Mouse (Mus musculus): Measurements from ENCODE around the gene Ctnnbl1. TPM values are rescaled to one million over a fixed set of nuclear protein-coding genes. Genes with fewer than 3 reads are reported as not detected.

Ctnnbl1 gene
- polyA plus RNA-seq, 1 experiment from 2014 or later, result 62.7 TPM

DNA sequence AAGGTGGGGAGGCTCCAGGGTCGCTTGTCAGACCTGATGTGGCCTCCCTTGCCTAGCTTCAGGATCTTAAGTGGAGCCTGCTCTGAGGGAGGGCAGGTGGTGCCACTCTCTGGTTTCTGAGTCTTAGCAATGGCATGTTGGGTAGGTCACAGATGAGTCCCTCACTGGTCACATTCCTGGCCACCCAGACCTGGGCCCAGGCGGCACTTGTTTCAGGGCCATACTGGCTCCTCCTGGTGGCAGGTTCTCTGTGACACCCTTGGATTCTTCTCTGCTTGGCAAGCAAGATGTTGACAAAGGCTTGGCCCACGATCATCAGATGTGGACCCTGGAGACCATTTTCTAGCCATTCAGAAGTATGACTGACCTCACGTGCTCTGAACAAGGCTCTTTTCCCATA is 195.5 kb downstream of the Ctnnbl1 start:
- WGBS, result 80% methylated on average over 4 of the region's 4 CpGs
- no peak overlapping the region for H3K9ac ChIP-seq (ENCODE audit: low read depth, low read length)
- H3K36me3 ChIP-seq (ENCODE audit: control insufficient read depth, insufficient read depth, low read length), result peaks cover 9% of the 10 kb centered on the region; the same call in 1 of the 2 replicates

DNA sequence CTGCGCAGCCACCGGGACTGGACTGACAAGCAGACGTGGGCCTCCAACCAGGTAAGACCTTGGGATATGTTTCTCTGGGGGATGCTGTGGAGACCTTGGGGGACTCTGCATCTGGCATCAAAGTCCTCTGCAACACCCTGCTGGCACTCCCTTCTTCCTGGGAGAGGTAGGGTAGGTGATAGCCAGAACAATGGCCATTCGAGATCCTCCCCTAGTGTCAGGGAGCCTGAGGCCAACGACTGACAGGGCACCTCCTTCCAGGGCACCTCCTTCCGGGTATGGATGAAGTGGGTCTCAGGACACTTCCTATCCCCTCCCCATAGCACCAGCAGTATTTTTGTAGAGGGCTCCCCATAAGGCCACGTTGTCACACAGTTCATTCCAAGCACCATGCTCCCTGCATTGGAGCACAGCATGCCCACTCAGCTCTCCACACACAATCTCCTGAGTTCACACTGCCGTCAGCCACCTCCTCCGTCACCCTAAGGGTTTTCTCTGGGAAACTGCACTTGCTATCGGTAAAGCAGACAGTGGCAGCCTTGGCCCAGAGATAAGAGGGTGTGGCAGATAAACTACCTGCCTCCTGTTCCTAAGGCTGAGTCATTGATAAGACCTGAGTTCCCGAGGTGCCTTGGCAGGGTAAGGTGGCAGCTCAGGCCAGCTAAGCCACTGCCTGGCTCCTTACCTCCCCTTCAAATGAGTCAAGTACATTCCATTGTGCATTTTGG is 198.4 kb downstream of the Ctnnbl1 start:
- Histone ChIP-seq H3K27ac (ENCODE audit: low read length) (no peak overlapping the region), H3K27me3 (ENCODE audit: control insufficient read depth, insufficient read depth, low read depth, low read length) (no peaks in the 10 kb centered on the region), H3K4me1 (ENCODE audit: control insufficient read depth, insufficient read depth, low read length) (peaks cover 8% of the 10 kb centered on the region; the same call in 1 of the 2 replicates), H3K9me3 (replicated peaks; ENCODE audit: control insufficient read depth, low read length, poor library complexity, severe bottlenecking) (no peaks in the 10 kb centered on the region), H3K9ac (ENCODE audit: low read depth, low read length) (no peak overlapping the region), H3K4me3 (ENCODE audit: low read depth, low read length) (no peak overlapping the region), H3K4me2 (ENCODE audit: low read length) (no peak overlapping the region), H3K36me3 (ENCODE audit: control insufficient read depth, insufficient read depth, low read length) (peaks cover 9% of the 10 kb centered on the region; the same call in 1 of the 2 replicates)
- no peak for ATAC-seq
- 76% methylated on average over 11 of the region's 11 CpGs for WGBS

More for the DNA sequence above, 195.5 kb downstream of the Ctnnbl1 start:
- Histone ChIP-seq H3K27me3 (ENCODE audit: control insufficient read depth, insufficient read depth, low read depth, low read length) (no peaks in the 10 kb centered on the region), H3K4me2 (ENCODE audit: low read length) (no peak overlapping the region), H3K4me1 (ENCODE audit: control insufficient read depth, insufficient read depth, low read length) (peaks cover 24% of the 10 kb centered on the region), H3K9me3 (replicated peaks; ENCODE audit: control insufficient read depth, low read length, poor library complexity, severe bottlenecking) (no peaks in the 10 kb centered on the region), H3K4me3 (ENCODE audit: low read depth, low read length) (no peak overlapping the region), H3K27ac (ENCODE audit: low read length) (no peak overlapping the region)
- ATAC-seq, result no peak

DNA sequence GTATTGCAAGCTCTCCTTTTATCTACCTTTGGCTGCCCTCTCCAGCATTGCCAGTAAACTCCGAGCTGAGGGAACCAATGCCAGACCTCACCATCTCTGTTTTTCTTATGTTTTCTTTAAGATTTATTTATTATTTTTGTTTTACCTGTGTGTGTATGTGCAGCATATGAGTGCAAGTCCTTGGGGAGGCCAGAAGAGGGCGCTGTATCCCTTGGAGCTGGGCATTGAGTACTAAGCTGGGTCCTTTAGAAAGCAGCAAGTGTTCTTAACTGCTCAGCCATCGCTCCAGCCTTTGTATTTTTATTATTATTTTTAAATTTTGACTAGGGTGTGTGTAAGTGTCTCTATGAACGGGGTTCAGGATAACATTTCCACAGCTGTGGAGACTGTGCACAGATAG is 199.5 kb downstream of the Ctnnbl1 start:
- no peak overlapping the region for H3K9ac ChIP-seq (ENCODE audit: low read depth, low read length)
- no peaks in the 10 kb centered on the region for H3K27me3 ChIP-seq (ENCODE audit: control insufficient read depth, insufficient read depth, low read depth, low read length)
- no peak overlapping the region for H3K4me2 ChIP-seq (ENCODE audit: low read length)
- no peak overlapping the region for H3K27ac ChIP-seq (ENCODE audit: low read length)
- H3K9me3 ChIP-seq (replicated peaks; ENCODE audit: control insufficient read depth, low read length, poor library complexity, severe bottlenecking), result no peaks in the 10 kb centered on the region
- H3K4me1 ChIP-seq (ENCODE audit: control insufficient read depth, insufficient read depth, low read length), result peaks cover 14% of the 10 kb centered on the region; the same call in 1 of the 2 replicates
- H3K4me3 ChIP-seq (ENCODE audit: low read depth, low read length), result no peak overlapping the region
- no peak for ATAC-seq
- peaks cover 9% of the 10 kb centered on the region; the same call in 1 of the 2 replicates for H3K36me3 ChIP-seq (ENCODE audit: control insufficient read depth, insufficient read depth, low read length)
- 77% methylated on average over 4 of the region's 4 CpGs for WGBS

DNA sequence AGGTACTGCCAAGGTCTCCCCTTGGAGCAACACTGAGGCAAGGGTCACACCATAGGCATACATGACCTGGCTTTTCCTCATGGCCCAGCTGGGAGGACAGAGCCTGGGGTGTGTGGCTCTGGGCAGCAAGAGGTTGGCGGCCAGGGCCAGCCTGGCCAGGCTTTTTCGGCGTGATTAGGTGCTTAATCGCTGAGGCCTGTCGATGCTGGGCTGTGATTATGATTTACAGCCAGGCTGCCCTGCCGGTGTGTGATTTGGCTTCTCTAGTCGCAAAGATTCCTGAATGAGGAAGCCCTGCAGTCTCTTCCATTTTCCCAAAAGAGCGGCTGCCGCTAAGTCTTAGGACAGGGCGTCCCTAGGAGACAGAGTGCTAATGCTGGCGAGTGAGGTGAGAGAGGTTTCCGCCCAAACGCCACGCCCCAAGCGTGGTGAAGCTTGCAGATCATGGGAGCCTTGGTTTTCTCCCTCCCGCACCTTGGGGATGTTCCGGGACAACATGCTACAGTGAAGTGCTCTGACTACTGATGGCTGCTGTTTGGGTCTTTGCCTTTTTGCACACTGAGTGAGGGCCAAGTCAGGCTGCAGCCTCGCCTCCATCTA is 203.5 kb downstream of the Ctnnbl1 start:
- H3K4me1 ChIP-seq (ENCODE audit: control insufficient read depth, insufficient read depth, low read length), result peaks cover 20% of the 10 kb centered on the region
- 7% methylated on average over 18 of the region's 18 CpGs for WGBS
- H3K36me3 ChIP-seq (ENCODE audit: control insufficient read depth, insufficient read depth, low read length), result peaks cover 9% of the 10 kb centered on the region; the same call in 1 of the 2 replicates
- no peak overlapping the region for H3K4me3 ChIP-seq (ENCODE audit: low read depth, low read length)
- H3K27me3 ChIP-seq (ENCODE audit: control insufficient read depth, insufficient read depth, low read depth, low read length), result no peaks in the 10 kb centered on the region
- H3K4me2 ChIP-seq (ENCODE audit: low read length), result no peak overlapping the region
- ATAC-seq, result no peak
- H3K9ac ChIP-seq (ENCODE audit: low read depth, low read length), result 0 out of 2 replicates have a peak overlapping the region, but pooled peaks have one; percentile 0
- H3K27ac ChIP-seq (ENCODE audit: low read length), result no peak overlapping the region
- H3K9me3 ChIP-seq (replicated peaks; ENCODE audit: control insufficient read depth, low read length, poor library complexity, severe bottlenecking), result no peaks in the 10 kb centered on the region

Other genes with a start within 250 kb of the Ctnnbl1 start
- gene Nnat, start 177.3 kb upstream of the Ctnnbl1 start, polyA plus RNA-seq (2015; fragmentation: Nextera tagmentation; extraction: Ambion mirVana), result 9,243 and 10,143 TPM in 2 replicates
- gene Blcap, start 166.1 kb upstream of the Ctnnbl1 start, polyA plus RNA-seq (2015; fragmentation: Nextera tagmentation; extraction: Ambion mirVana), result 357 and 363 TPM in 2 replicates
- 19.6 and 26.6 TPM in 2 replicates for gene Vstm2l, start 177.3 kb downstream of the Ctnnbl1 start, polyA plus RNA-seq (2015; fragmentation: Nextera tagmentation; extraction: Ambion mirVana)

Data from midbrain, embryonic 16.5 days (tissue).